ENCODE assay signal across 13 mouse cellular contexts in the genomic region with DNA sequence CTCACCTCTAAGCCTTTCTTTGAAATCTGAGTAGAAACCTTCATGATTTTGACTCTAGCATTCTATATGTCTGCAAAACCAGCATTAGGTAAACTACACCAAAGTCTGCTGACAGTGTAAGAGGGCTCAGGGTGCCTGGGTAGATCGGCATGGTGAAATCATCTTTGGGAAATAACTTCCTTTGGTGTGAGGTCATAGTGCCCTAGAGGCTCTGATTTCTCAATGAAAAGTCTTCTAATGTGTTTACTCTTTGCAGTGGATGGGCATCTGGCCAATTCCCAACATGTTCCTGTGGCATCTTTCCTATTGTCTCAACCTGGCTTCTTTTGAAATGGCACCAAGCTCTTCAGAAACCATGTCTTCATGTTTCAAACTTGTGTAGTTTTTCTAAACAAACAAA. TPM values are rescaled to one million over a fixed set of nuclear protein-coding genes. Genes with fewer than 3 reads are reported as not detected.
DNase-seq lines count a peak whose midpoint lies in the region; ATAC-seq and TF ChIP-seq lines count a peak whose summit lies in the region.
"Had no signal": no experiment of that assay in that cellular context is flagged by ENCODE, and none has a peak within 500 bp of the region (broad histone marks: within the 10 kb centered on the region; RNA-seq: fewer than 3 reads in every experiment).

No protein-coding gene starts in this region.

- H3K4me3 ChIP-seq in gastrocnemius, adult 2 months: no peak overlapping the region
- H3K4me3 ChIP-seq: embryonic facial prominence, embryonic 12.5 days; midbrain, embryonic 12.5 days had no signal

- peak overlapping the region; percentile 73 for H3K27ac ChIP-seq in gastrocnemius, adult 2 months
- H3K27ac ChIP-seq: embryonic facial prominence, embryonic 12.5 days; midbrain, embryonic 12.5 days had no signal

- peak; percentile 62; the same call in 1 of the 2 replicates for ATAC-seq in granulocyte monocyte progenitor cell, adult 5-6 weeks (replicated peaks; ENCODE audit: poor library complexity, severe bottlenecking)
- ATAC-seq: forebrain, embryonic 16.5 days had no signal

- no peak for TF ChIP-seq CTCF in gastrocnemius, adult 2 months (IDR thresholded peaks at IDR 0.05)

- intact Hi-C loops in gastrocnemius, adult 2 months (cut with DNase I): loop anchor here (5.0 to 10.0 kb wide), 2 partner anchors 122 to 240 kb away; no protein-coding TSS in a partner anchor

- peak; percentile 25 for DNase-seq in gastrocnemius, adult 2 months
- DNase-seq in gastrocnemius, postnatal 4 days (ENCODE audit: low spot score in 2 of 2): no peak
- peak; percentile 61 for DNase-seq in 416B (ENCODE audit: low read depth)
- peak; percentile 45 for DNase-seq in adrenal gland, adult 8-10 months
- DNase-seq in urinary bladder, postnatal 14 days (ENCODE audit: low spot score): no peak
- no peak for DNase-seq in layer of hippocampus, adult 9-11 months
- no peak for DNase-seq in natural killer cell, adult 2 months (ENCODE audit: low spot score in 2 of 2)
- DNase-seq: gastrocnemius, postnatal 36 days; thymus, postnatal 36 days had no signal

RNA-seq across cellular contexts. Expression of a gene that starts 58.5 kb away (rescaled TPM):
- 100 to 1,000 TPM; 151 to 170 TPM for total RNA-seq in gastrocnemius, adult 2 months (2021)
- total RNA-seq in gastrocnemius, postnatal 4 days (2021): 100 to 1,000 TPM; 108 to 129 TPM
- total RNA-seq in adrenal gland, adult 8-10 months (2022): 100 to 1,000 TPM; 161 to 201 (median 178) TPM
- 78.8 and 118 TPM in 2 replicates for total RNA-seq in granulocyte monocyte progenitor cell, adult 5-6 weeks (2014; fragmentation: Nextera tagmentation)
- total RNA-seq in granulocyte monocyte progenitor cell, adult 5-6 weeks (2017): 152 and 153 TPM in 2 replicates

Comparison
In these comparisons a context has a peak if more than half of its experiments do, and no peak if none do; other contexts are left out.
1. DNase-seq: peak in gastrocnemius, adult 2 months (single experiment), 416B (single experiment) and adrenal gland, adult 8-10 months (single experiment); none in gastrocnemius, postnatal 4 days (0 of 2), urinary bladder, postnatal 14 days (single experiment), layer of hippocampus, adult 9-11 months (single experiment) and natural killer cell, adult 2 months (0 of 2).